Mouse (Mus musculus) testis, adult 2 months (tissue): Measurements from ENCODE around the gene Erp27.

Experiments
- CTCF ChIP-seq: fragments of 200-500 bp; IDR thresholded peaks from 2 replicates; pipeline ENCODE4 v1.5.1; 2012; ENCODE audit warnings: low read depth, mild to moderate bottlenecking, inconsistent platforms, low read length, moderate library complexity; ENCODE audit not compliant: control insufficient read depth, insufficient read depth, insufficient replicate concordance
- POLR2A ChIP-seq: fragments of 200-500 bp; IDR thresholded peaks from 2 replicates; pipeline ENCODE4 v1.6.1; 2012; ENCODE audit warnings: low read depth, mild to moderate bottlenecking, inconsistent platforms, low read length, moderate library complexity; ENCODE audit not compliant: control insufficient read depth

DNA sequence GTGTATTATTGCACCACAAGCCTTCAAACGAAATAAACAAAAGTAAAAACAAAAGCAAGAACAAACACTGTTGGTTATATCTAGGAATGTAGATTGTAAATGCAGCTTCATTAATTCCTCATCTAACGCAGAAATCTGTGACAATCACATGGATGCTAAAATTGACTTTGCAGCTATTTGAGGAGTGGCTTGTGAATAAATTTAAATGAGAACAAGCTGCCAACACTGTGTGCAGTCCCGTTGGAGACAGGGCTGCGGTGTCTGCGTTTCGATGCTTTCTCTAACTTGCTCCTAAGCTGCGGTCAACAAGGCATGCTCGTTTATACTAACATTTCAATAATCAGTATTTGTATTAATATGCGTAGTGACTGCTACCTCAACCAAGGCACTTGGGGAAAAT is 20.3 kb upstream of the Erp27 start:
- TF ChIP-seq CTCF, result no peak
- TF ChIP-seq POLR2A, result no peak
